Mouse (Mus musculus): ENCODE data around the gene Slc12a6. TPM values are rescaled to one million over a fixed set of nuclear protein-coding genes. Genes with fewer than 3 reads are reported as not detected.

The Slc12a6 gene
- total and polyA plus RNA-seq, 2 experiments, result 5.2 to 12.9 TPM

DNA sequence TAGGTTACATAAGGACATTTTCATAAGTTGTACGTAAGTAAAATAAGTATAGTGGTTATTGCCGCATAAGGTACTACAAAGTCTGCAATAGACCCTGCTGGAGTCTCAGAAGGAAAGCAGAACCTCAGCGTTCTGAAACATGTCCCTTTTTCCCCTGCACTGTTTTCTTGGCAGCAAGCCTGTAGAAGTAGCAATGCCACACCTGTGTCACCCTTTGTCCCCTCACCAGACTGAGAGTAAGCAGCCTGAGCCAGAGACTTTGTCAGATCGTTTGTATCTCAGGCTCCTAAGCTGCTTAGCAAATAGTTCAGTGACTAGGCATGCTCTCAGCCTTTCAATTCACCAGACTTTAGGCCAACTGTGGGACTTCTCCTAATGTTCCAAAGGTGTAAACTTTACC, 21.4 kb downstream of the Slc12a6 start:
- Histone ChIP-seq H3K27me3 (ENCODE audit: control insufficient read depth, insufficient read depth, low read length) (no peaks in the 10 kb centered on the region), H3K4me3 (ENCODE audit: insufficient read depth, low read depth, low read length) (no peak overlapping the region), H3K27ac (replicated peaks; ENCODE audit: insufficient read depth, low read depth, low read length) (no peak overlapping the region), H3K79me2 (ENCODE audit: control insufficient read depth, insufficient read depth, low read length) (peaks cover 2% of the 10 kb centered on the region; the same call in 1 of the 2 replicates), H3K9ac (ENCODE audit: low read depth, low read length) (no peak overlapping the region), H3K36me3 (ENCODE audit: control insufficient read depth, insufficient read depth, low read length) (no peaks in the 10 kb centered on the region), H3K4me1 (ENCODE audit: control insufficient read depth, insufficient read depth, low read length) (peaks cover 6% of the 10 kb centered on the region; the same call in 1 of the 2 replicates)
- WGBS, result 55% methylated on average over 4 of the region's 4 CpGs
- DNase-seq (ENCODE audit: extremely low read depth, low read depth, low spot score), result peak; percentile 75
- TF ChIP-seq POLR2A (IDR thresholded peaks at IDR 0.05; ENCODE audit: extremely low read depth, insufficient read depth, low read length) (no peak), CTCF (IDR thresholded peaks at IDR 0.05; ENCODE audit: low read depth, low read length) (no peak)

DNA sequence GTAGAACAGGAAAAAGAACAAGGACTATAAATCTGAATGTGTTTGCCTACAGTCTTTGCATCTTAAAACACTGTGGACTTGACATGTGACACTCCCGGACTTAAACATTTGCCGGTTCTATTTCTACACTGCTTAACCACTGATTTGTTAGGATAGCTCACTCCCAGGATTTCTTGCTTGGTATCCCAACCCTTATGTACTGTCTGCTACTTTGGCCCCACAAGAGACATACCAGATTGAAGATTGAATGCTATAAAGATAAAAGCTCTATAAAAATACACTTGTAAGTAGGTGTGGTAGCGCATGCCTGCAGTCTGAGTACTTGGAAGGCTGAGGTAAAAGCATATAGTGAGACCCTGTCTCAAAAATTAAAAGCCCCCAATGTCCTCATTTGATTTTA, 23.9 kb downstream of the Slc12a6 start:
- no peak overlapping the region for H3K9ac ChIP-seq (ENCODE audit: low read depth, low read length)
- H3K79me2 ChIP-seq (ENCODE audit: control insufficient read depth, insufficient read depth, low read length), result peaks cover 5% of the 10 kb centered on the region; the same call in 1 of the 2 replicates
- H3K27me3 ChIP-seq (ENCODE audit: control insufficient read depth, insufficient read depth, low read length), result no peaks in the 10 kb centered on the region
- TF ChIP-seq CTCF (IDR thresholded peaks at IDR 0.05; ENCODE audit: low read depth, low read length) (no peak), POLR2A (IDR thresholded peaks at IDR 0.05; ENCODE audit: extremely low read depth, insufficient read depth, low read length) (no peak)
- DNase-seq (ENCODE audit: extremely low read depth, low read depth, low spot score), result no peak
- no peaks in the 10 kb centered on the region for H3K36me3 ChIP-seq (ENCODE audit: control insufficient read depth, insufficient read depth, low read length)
- no peak overlapping the region for H3K27ac ChIP-seq (replicated peaks; ENCODE audit: insufficient read depth, low read depth, low read length)
- 97% methylated on average over 3 of the region's 3 CpGs for WGBS
- H3K4me3 ChIP-seq (ENCODE audit: insufficient read depth, low read depth, low read length), result no peak overlapping the region
- peaks cover 6% of the 10 kb centered on the region; the same call in 1 of the 2 replicates for H3K4me1 ChIP-seq (ENCODE audit: control insufficient read depth, insufficient read depth, low read length)

DNA sequence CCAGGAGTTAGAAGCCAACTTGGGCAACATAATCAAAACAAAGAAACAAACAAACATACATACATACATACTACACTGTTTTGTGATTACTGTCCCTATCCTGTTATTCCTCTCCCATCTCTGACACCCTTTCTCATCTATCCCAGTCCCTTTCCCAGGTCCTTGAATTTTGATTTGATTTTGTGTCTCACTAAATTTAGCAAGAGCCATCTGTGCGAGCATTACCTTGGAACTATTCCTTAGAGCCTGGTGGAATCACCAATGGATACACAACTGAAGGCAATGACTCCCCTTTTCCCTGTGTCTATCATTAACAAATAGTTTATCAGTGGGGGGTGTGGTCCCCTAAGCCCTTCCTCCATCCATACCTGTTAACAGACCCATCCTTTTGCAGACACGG, 27.2 kb downstream of the Slc12a6 start:
- H3K4me3 ChIP-seq (ENCODE audit: insufficient read depth, low read depth, low read length), result no peak overlapping the region
- H3K79me2 ChIP-seq (ENCODE audit: control insufficient read depth, insufficient read depth, low read length), result peaks cover 3% of the 10 kb centered on the region; the same call in 1 of the 2 replicates
- H3K36me3 ChIP-seq (ENCODE audit: control insufficient read depth, insufficient read depth, low read length), result no peaks in the 10 kb centered on the region
- no peak overlapping the region for H3K27ac ChIP-seq (replicated peaks; ENCODE audit: insufficient read depth, low read depth, low read length)
- H3K4me1 ChIP-seq (ENCODE audit: control insufficient read depth, insufficient read depth, low read length), result peaks cover 3% of the 10 kb centered on the region
- TF ChIP-seq POLR2A (IDR thresholded peaks at IDR 0.05; ENCODE audit: extremely low read depth, insufficient read depth, low read length), result no peak
- TF ChIP-seq CTCF (IDR thresholded peaks at IDR 0.05; ENCODE audit: low read depth, low read length), result no peak
- 100% methylated on average over 2 of the region's 2 CpGs for WGBS
- H3K9ac ChIP-seq (ENCODE audit: low read depth, low read length), result no peak overlapping the region
- no peak for DNase-seq (ENCODE audit: extremely low read depth, low read depth, low spot score)
- no peaks in the 10 kb centered on the region for H3K27me3 ChIP-seq (ENCODE audit: control insufficient read depth, insufficient read depth, low read length)

DNA sequence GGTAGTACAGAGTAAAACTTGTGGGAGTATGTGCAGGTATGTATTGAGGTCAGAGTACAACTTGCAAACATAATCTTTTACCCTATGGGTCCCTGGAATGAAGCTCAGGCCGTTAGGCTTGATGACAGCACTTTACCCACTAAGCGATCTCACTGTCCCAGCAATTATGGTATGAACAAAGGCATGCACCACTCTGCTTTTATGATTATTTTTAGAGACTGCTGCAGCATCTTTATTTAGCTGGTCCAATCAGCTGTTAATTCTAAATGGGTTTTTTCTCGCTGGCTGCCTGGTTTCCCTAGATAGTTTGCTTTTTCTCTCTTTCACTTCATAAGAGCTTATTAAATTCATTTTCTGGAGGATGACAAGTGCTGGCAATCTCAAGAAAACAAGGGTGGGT, 30.6 kb downstream of the Slc12a6 start:
- H3K4me3 ChIP-seq (ENCODE audit: insufficient read depth, low read depth, low read length), result no peak overlapping the region
- DNase-seq (ENCODE audit: extremely low read depth, low read depth, low spot score), result no peak
- peaks cover 8% of the 10 kb centered on the region for H3K4me1 ChIP-seq (ENCODE audit: control insufficient read depth, insufficient read depth, low read length)
- no peak overlapping the region for H3K9ac ChIP-seq (ENCODE audit: low read depth, low read length)
- TF ChIP-seq CTCF (IDR thresholded peaks at IDR 0.05; ENCODE audit: low read depth, low read length), result no peak
- TF ChIP-seq POLR2A (IDR thresholded peaks at IDR 0.05; ENCODE audit: extremely low read depth, insufficient read depth, low read length), result no peak
- no peaks in the 10 kb centered on the region for H3K36me3 ChIP-seq (ENCODE audit: control insufficient read depth, insufficient read depth, low read length)
- no peak overlapping the region for H3K27ac ChIP-seq (replicated peaks; ENCODE audit: insufficient read depth, low read depth, low read length)
- H3K27me3 ChIP-seq (ENCODE audit: control insufficient read depth, insufficient read depth, low read length), result no peaks in the 10 kb centered on the region
- peaks cover 6% of the 10 kb centered on the region; the same call in 1 of the 2 replicates for H3K79me2 ChIP-seq (ENCODE audit: control insufficient read depth, insufficient read depth, low read length)
- WGBS, result 88% methylated on average over 3 of the region's 3 CpGs

DNA sequence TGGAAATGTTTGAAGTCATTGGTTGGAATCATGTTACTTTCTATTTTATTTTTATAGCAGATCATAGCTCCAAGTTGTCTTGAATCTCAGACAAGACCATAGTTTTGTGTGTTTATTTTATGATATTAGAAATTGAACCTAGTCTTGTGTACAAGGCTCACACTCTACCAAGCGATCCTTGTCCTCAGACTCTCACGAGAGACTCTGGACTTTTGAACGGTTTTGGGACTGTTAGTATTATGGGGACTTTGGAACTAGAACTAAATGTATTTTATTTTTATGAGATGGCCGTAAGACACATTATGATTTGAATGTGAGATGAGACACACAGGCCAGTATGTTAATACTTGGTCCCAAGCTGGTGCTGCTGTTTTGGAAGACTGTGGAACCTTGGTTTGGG, 32.6 kb downstream of the Slc12a6 start:
- peaks cover 9% of the 10 kb centered on the region; the same call in 1 of the 2 replicates for H3K79me2 ChIP-seq (ENCODE audit: control insufficient read depth, insufficient read depth, low read length)
- 44% methylated on average over 4 of the region's 4 CpGs for WGBS
- no peaks in the 10 kb centered on the region for H3K27me3 ChIP-seq (ENCODE audit: control insufficient read depth, insufficient read depth, low read length)
- H3K4me3 ChIP-seq (ENCODE audit: insufficient read depth, low read depth, low read length), result no peak overlapping the region
- H3K36me3 ChIP-seq (ENCODE audit: control insufficient read depth, insufficient read depth, low read length), result no peaks in the 10 kb centered on the region
- TF ChIP-seq CTCF (IDR thresholded peaks at IDR 0.05; ENCODE audit: low read depth, low read length) (no peak), POLR2A (IDR thresholded peaks at IDR 0.05; ENCODE audit: extremely low read depth, insufficient read depth, low read length) (no peak)
- no peak overlapping the region for H3K9ac ChIP-seq (ENCODE audit: low read depth, low read length)
- no peak overlapping the region for H3K27ac ChIP-seq (replicated peaks; ENCODE audit: insufficient read depth, low read depth, low read length)
- peak; percentile 64 for DNase-seq (ENCODE audit: extremely low read depth, low read depth, low spot score)
- H3K4me1 ChIP-seq (ENCODE audit: control insufficient read depth, insufficient read depth, low read length), result peaks cover 8% of the 10 kb centered on the region

DNA sequence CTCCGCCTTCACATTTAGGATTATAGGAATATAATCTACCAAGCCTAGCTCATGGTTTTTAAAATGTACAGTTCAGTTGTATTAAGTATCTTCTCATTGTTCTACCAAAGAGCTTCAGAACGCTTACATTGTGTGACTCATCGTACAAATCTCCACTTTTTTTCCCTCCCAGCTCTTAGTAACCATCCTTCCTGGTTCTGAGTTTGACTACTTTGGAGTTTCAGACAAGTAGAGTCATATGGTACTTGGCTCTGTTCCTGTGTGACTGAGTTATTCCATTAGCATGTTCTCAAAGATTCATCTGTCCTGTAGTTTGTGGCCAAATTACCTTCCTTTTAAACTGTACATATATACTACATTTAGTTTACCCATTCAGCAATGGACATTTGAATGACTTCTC, 43.0 kb downstream of the Slc12a6 start:
- no peak for TF ChIP-seq CTCF (IDR thresholded peaks at IDR 0.05; ENCODE audit: low read depth, low read length)
- TF ChIP-seq POLR2A (IDR thresholded peaks at IDR 0.05; ENCODE audit: extremely low read depth, insufficient read depth, low read length), result no peak
- H3K79me2 ChIP-seq (ENCODE audit: control insufficient read depth, insufficient read depth, low read length), result no peaks in the 10 kb centered on the region; the same call in 1 of the 2 replicates
- no peak overlapping the region for H3K4me3 ChIP-seq (ENCODE audit: insufficient read depth, low read depth, low read length)
- no peak for DNase-seq (ENCODE audit: extremely low read depth, low read depth, low spot score)
- no peak overlapping the region for H3K9ac ChIP-seq (ENCODE audit: low read depth, low read length)
- WGBS, result 84% methylated on average over 3 of the region's 3 CpGs
- no peaks in the 10 kb centered on the region for H3K36me3 ChIP-seq (ENCODE audit: control insufficient read depth, insufficient read depth, low read length)
- H3K27me3 ChIP-seq (ENCODE audit: control insufficient read depth, insufficient read depth, low read length), result no peaks in the 10 kb centered on the region
- no peak overlapping the region for H3K27ac ChIP-seq (replicated peaks; ENCODE audit: insufficient read depth, low read depth, low read length)
- peaks cover 1% of the 10 kb centered on the region; the same call in 1 of the 2 replicates for H3K4me1 ChIP-seq (ENCODE audit: control insufficient read depth, insufficient read depth, low read length)
